Mouse (Mus musculus) limb, embryonic 12.5 days (tissue): ENCODE measurements around the gene Ppp1r15a. TPM values are rescaled to one million over a fixed set of nuclear protein-coding genes. Genes with fewer than 3 reads are reported as not detected.
"Not testable (repeated sequence)": the region's sequence is repeated elsewhere in the genome, so short reads cannot be mapped to it uniquely, and the experiment has no call there.

Experiments used
- ATAC-seq: fragments of 200-750 bp; cut with Nextera tagmentation; 2 replicates; pipeline ENCODE4 v1.8.0; 2017; ENCODE audit warnings: low read depth, moderate TSS enrichment; ENCODE audit not compliant: insufficient number of reproducible peaks, insufficient read depth, low FRiP score, low TSS enrichment
- H3K27ac ChIP-seq: fragments of 300-500 bp; sonication (generic); 2 replicates; pipeline ENCODE4 v1.5.1; 2016; ENCODE audit warnings: mild to moderate bottlenecking, moderate library complexity
- H3K27me3 ChIP-seq: fragments of 300-500 bp; sonication (generic); 2 replicates; pipeline ENCODE4 v1.6.1; 2016; ENCODE audit warnings: mild to moderate bottlenecking, moderate library complexity
- H3K36me3 ChIP-seq: fragments of 300-500 bp; sonication (generic); 2 replicates; pipeline ENCODE4 v1.6.1; 2016; ENCODE audit warnings: mild to moderate bottlenecking, moderate library complexity
- H3K4me1 ChIP-seq: fragments of 300-500 bp; sonication (generic); replicated peaks from 2 replicates; pipeline ENCODE4 v1.6.1; 2016
- H3K4me2 ChIP-seq: fragments of 300-500 bp; sonication (generic); 2 replicates; pipeline ENCODE4 v1.6.1; 2016; ENCODE audit warnings: mild to moderate bottlenecking, moderate library complexity
- H3K4me3 ChIP-seq: fragments of 300-500 bp; sonication (generic); replicated peaks from 2 replicates; pipeline ENCODE4 v1.5.1; 2016; ENCODE audit warnings: mild to moderate bottlenecking
- H3K9ac ChIP-seq: fragments of 300-500 bp; sonication (generic); replicated peaks from 2 replicates; pipeline ENCODE4 v1.6.1; 2016; ENCODE audit warnings: mild to moderate bottlenecking, moderate library complexity
- H3K9me3 ChIP-seq: fragments of 300-500 bp; sonication (generic); 2 replicates; pipeline ENCODE4 v1.6.1; 2016; ENCODE audit warnings: mild to moderate bottlenecking, moderate library complexity
- WGBS: fragments of 180-500 bp; shearing (Covaris S2); methylation state at CpG from one replicate; pipeline ENCODE4 v1.1.7; 2016; 5-methylcytosine and 5-hydroxymethylcytosine counted together
- polyA plus RNA-seq: library from polyadenylated mRNA; unstranded; fragments of >200 nt; fragmentation: Nextera tagmentation; extraction: Ambion mirVana; gene quantifications from 2 replicates; pipeline ENCODE4 v1.2.1, GENCODE M21; 2016

Gene Ppp1r15a
- polyA plus RNA-seq, 1 experiment from 2014 or later, result 27.1 TPM

DNA sequence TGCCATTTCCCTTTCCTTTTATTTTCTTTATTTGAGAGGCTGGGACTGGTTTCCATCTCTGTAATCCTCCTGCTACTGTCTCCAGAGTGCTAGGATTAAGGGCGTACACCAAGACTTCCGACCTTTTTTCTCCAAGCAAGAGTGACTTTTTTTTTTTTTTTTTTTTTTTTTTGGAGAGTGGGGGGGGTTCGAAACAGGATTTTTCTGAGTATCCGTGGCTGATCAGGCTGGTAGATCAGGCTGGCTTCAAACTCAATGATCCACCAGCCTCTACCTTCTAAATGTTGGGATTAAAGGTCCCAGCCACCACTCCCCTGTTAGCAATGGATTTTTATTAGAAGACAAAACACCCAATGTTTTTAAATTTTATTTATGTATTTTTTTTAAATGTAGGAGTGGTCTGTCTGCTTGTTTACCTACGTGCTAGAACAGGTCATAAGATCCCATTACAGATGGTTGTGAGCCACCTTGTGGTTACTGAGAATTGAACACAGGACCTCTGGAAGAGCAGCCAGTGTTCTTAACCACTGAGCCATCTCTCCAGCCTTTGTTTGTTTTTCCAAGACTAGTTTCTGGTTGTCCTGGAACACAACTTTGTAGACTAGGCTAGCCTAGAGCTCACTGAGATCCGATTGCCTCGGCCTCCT lies 529 bp upstream of the Ppp1r15a start:
- H3K4me2 ChIP-seq, result peak overlapping the region; percentile 84
- no peaks in the 10 kb centered on the region for H3K9me3 ChIP-seq
- H3K4me1 ChIP-seq, result peaks cover 41% of the 10 kb centered on the region
- peaks cover 20% of the 10 kb centered on the region for H3K36me3 ChIP-seq
- 0 out of 2 replicates have a peak, but pooled peaks cover 6% of the 10 kb centered on the region for H3K27me3 ChIP-seq
- no peak for ATAC-seq
- WGBS, result 25% methylated on average over 7 of the region's 7 CpGs
- H3K4me3 ChIP-seq, result peak overlapping the region; percentile 78
- peak overlapping the region; percentile 93 for H3K27ac ChIP-seq
- H3K9ac ChIP-seq, result peak overlapping the region; percentile 47

DNA sequence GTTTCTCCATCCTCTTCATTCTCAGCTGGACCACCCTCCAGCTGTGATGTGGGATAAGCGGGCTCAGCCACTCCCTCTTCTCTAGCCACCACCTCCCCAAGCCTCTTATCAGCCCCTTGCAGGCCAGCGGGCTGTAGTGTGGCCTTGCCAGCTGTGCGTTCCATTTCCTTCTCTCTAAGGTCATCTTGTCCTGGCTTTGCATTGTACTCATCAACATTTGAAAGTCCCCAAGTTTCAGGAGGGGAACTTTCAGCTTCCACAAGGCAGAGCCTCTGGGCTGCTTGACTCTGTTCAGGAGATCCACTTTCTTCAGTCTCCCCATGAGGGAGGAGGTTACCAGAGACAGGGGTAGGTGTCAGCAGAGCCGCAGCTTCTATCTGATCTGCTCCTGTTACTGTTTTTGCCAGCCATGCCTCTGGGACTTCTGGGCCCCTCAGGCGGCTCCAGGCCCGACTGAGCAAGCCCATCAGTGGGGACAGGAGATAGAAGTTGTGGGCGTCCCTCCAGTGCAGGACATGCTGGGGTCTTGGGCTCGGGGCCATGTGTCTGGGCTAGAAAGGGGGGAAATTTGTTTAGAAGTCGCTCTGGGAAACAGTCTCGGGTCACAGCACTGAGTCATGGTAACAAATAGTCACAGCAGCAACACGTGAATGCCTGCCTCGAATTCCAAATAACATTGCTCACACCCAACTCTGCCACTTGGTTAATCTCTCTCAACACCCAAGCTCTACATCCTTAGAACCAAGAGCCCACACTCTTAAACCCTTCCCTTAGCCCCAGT lies 1.0 kb downstream of the Ppp1r15a start:
- H3K4me3 ChIP-seq, result peak overlapping the region; percentile 78
- 31% methylated on average over 12 of the region's 12 CpGs for WGBS
- H3K9ac ChIP-seq, result peak overlapping the region; percentile 84
- H3K27ac ChIP-seq, result peak overlapping the region; percentile 93
- no peak for ATAC-seq
- H3K9me3 ChIP-seq, result no peaks in the 10 kb centered on the region
- H3K27me3 ChIP-seq, result 0 out of 2 replicates have a peak, but pooled peaks cover 2% of the 10 kb centered on the region
- H3K4me1 ChIP-seq, result peaks cover 38% of the 10 kb centered on the region
- peak overlapping the region; percentile 84 for H3K4me2 ChIP-seq
- H3K36me3 ChIP-seq, result peaks cover 20% of the 10 kb centered on the region

DNA sequence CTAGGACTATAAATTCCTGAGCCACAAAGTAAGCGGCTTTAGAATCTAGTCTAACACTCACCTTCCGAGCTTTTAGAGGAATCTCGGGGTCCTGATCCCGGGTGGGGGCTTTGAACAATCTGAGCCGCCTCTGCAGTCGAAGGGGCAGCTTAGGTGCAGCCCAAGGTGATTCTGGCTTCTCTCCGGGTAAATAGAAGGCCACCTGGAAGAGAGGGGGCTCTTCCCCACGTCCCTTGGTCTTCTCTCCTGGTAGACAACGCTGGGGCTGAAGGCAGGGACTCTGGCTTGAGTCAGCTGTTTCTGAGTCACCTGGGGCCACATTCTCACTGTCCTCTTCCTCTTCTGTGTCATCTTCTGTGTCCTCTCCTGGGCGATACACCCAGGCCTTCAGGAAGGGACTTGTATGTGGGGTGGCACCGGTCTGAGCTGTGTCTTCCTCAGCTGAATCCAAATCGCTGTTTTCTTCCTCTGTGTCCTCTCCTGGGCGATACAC lies 2.3 kb downstream of the Ppp1r15a start:
- WGBS, result 79% methylated on average over 13 of the region's 13 CpGs
- H3K4me1 ChIP-seq, result peaks cover 37% of the 10 kb centered on the region
- no peaks in the 10 kb centered on the region for H3K27me3 ChIP-seq
- H3K4me2 ChIP-seq, result peak overlapping the region; percentile 32
- H3K9me3 ChIP-seq, result no peaks in the 10 kb centered on the region
- no peak for ATAC-seq
- H3K36me3 ChIP-seq, result peaks cover 20% of the 10 kb centered on the region
- no peak overlapping the region; the same call in 1 of the 2 replicates for H3K9ac ChIP-seq
- H3K27ac ChIP-seq, result no peak overlapping the region
- peak overlapping the region; percentile 6; the same call in 1 of the 2 replicates for H3K4me3 ChIP-seq

GRCm38 (mm10) chr7:45522957-45523676 lies 3.0 kb downstream of the Ppp1r15a start:
- Histone ChIP-seq H3K4me1 (peaks cover 37% of the 10 kb centered on the region), H3K36me3 (peaks cover 20% of the 10 kb centered on the region), H3K27me3 (no peaks in the 10 kb centered on the region), H3K4me2 (peak overlapping the region; percentile 32), H3K9ac (peak overlapping the region; percentile 18), H3K27ac (no peak overlapping the region), H3K4me3 (peak overlapping the region; percentile 6), H3K9me3 (no peaks in the 10 kb centered on the region)
- no peak for ATAC-seq
- 71% methylated on average over 18 of the region's 18 CpGs for WGBS

DNA sequence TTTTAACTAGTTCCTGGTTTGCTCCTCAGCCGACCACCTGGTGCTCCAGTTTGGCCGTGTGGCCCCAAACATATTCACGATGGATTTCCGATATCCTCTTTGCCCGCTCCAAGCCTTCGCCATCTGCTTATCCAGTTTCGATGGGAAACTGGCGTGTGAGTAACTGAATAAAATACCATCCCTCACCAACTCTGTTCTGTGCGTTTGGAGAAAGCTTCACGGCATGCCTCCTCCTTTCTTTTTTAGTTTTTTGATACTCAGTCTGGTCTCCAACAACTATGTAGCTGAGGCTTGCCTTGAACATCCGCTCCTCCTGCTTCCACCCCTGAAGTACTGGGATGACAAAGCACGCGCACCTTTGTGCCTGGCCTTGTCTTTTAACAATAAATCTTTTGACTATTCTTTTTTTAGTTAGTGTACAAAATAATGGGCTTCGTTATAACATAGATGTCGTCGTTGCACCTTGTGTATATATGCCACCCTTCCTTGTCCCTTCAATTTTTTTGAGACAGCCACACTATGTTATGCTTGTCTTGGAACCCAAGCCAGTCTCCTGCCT lies 3.8 kb downstream of the Ppp1r15a start:
- H3K27ac ChIP-seq, result peak overlapping the region; percentile 88

GRCm38 (mm10) chr7:45521728-45522184 lies 4.3 kb downstream of the Ppp1r15a start:
- H3K27ac ChIP-seq, result peak overlapping the region; percentile 88
- H3K9ac ChIP-seq, result peak overlapping the region; percentile 40
- under 1% methylated on average over 28 of the region's 28 CpGs for WGBS

More for the DNA sequence above, 3.8 kb downstream of the Ppp1r15a start:
- peak overlapping the region; percentile 40; the same call in 1 of the 2 replicates for H3K9ac ChIP-seq
- no peak for ATAC-seq
- H3K9me3 ChIP-seq, result no peaks in the 10 kb centered on the region
- peak overlapping the region; percentile 47 for H3K4me2 ChIP-seq
- H3K4me3 ChIP-seq, result peak overlapping the region; percentile 47
- H3K27me3 ChIP-seq, result no peaks in the 10 kb centered on the region
- H3K4me1 ChIP-seq, result peaks cover 37% of the 10 kb centered on the region
- WGBS, result 57% methylated on average over 16 of the region's 16 CpGs
- H3K36me3 ChIP-seq, result peaks cover 20% of the 10 kb centered on the region

GRCm38 (mm10) chr7:45520605-45521004 lies 5.5 kb downstream of the Ppp1r15a start:
- peaks cover 20% of the 10 kb centered on the region for H3K36me3 ChIP-seq
- no peak overlapping the region for H3K4me3 ChIP-seq
- 90% methylated on average over 7 of the region's 7 CpGs for WGBS
- H3K9ac ChIP-seq, result no peak overlapping the region
- H3K9me3 ChIP-seq, result no peaks in the 10 kb centered on the region
- H3K27ac ChIP-seq, result no peak overlapping the region
- H3K27me3 ChIP-seq, result no peaks in the 10 kb centered on the region
- ATAC-seq, result no peak
- H3K4me2 ChIP-seq, result no peak overlapping the region
- H3K4me1 ChIP-seq, result peaks cover 38% of the 10 kb centered on the region

More at GRCm38 (mm10) chr7:45521728-45522184, 4.3 kb downstream of the Ppp1r15a start:
- H3K4me2 ChIP-seq, result peak overlapping the region; percentile 47
- no peaks in the 10 kb centered on the region for H3K9me3 ChIP-seq
- H3K36me3 ChIP-seq, result peaks cover 20% of the 10 kb centered on the region
- H3K4me3 ChIP-seq, result peak overlapping the region; percentile 47
- H3K4me1 ChIP-seq, result peaks cover 37% of the 10 kb centered on the region
- ATAC-seq, result peak; percentile 17; the same call in 1 of the 2 replicates
- H3K27me3 ChIP-seq, result no peaks in the 10 kb centered on the region

GRCm38 (mm10) chr7:45519345-45520120 lies 6.5 kb downstream of the Ppp1r15a start:
- H3K4me3 ChIP-seq, result no peak overlapping the region
- no peak overlapping the region for H3K9ac ChIP-seq
- H3K27ac ChIP-seq, result no peak overlapping the region
- WGBS, result 72% methylated on average over 8 of the region's 8 CpGs
- no peak for ATAC-seq
- H3K4me2 ChIP-seq, result no peak overlapping the region
- peaks cover 16% of the 10 kb centered on the region for H3K36me3 ChIP-seq
- H3K27me3 ChIP-seq, result no peaks in the 10 kb centered on the region
- peaks cover 30% of the 10 kb centered on the region for H3K4me1 ChIP-seq
- H3K9me3 ChIP-seq, result no peaks in the 10 kb centered on the region

DNA sequence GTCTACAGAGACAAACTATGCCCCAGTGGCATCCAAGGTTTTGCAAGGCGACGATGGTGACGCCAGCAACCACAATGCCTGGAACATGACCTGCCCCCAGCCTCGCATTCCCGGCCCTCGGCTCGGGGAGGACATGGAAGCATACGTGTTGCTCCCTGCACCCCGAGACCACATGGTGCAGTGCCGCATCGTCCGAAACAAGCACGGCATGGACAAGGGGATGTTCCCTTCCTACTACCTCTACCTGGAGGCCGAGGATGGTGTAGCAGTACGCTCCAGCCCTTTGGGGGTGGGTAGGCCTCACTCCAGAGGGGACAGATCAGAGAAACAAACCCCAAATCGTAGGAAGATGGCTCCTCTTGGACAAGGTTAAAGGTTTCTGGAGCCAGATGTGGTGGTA lies 7.5 kb downstream of the Ppp1r15a start:
- H3K4me1 ChIP-seq, result peaks cover 25% of the 10 kb centered on the region
- no peaks in the 10 kb centered on the region for H3K27me3 ChIP-seq
- 91% methylated on average over 16 of the region's 16 CpGs for WGBS
- no peak overlapping the region for H3K9ac ChIP-seq
- no peaks in the 10 kb centered on the region for H3K9me3 ChIP-seq
- H3K27ac ChIP-seq, result no peak overlapping the region
- no peak overlapping the region for H3K4me3 ChIP-seq
- ATAC-seq, result no peak
- H3K4me2 ChIP-seq, result no peak overlapping the region
- peaks cover 11% of the 10 kb centered on the region; the same call in 1 of the 2 replicates for H3K36me3 ChIP-seq

- ATAC-seq, H3K9ac ChIP-seq, H3K36me3 ChIP-seq, H3K4me2 ChIP-seq, H3K27me3 ChIP-seq, H3K4me3 ChIP-seq, H3K9me3 ChIP-seq, H3K27ac ChIP-seq: not testable (repeated sequence)
- H3K4me1 ChIP-seq, result peaks cover 10% of the 10 kb centered on the region; the same call in 1 of the 2 replicates
- WGBS, result 79% methylated on average over 5 of the region's 5 CpGs
Observed at GRCm38 (mm10) chr7:45516846-45517245, 9.2 kb downstream of the Ppp1r15a start.
